Mouse (Mus musculus) embryonic facial prominence, embryonic 11.5 days (tissue): ENCODE data around the gene Pex16. TPM values are rescaled to one million over a fixed set of nuclear protein-coding genes. Genes with fewer than 3 reads are reported as not detected.

Experiments used
- ATAC-seq: fragments of 200-750 bp; cut with Nextera tagmentation; replicated peaks from 2 replicates; pipeline ENCODE4 v1.8.0; 2017; ENCODE audit warnings: low read depth; ENCODE audit not compliant: insufficient number of reproducible peaks, low FRiP score, low TSS enrichment
- DNase-seq: peaks from one replicate; pipeline ENCODE4 v3.0.0-alpha.2; 2015; ENCODE audit warnings: low spot score
- H3K27ac ChIP-seq: fragments of 300-500 bp; sonication (generic); replicated peaks from 2 replicates; pipeline ENCODE4 v1.5.1; 2014; ENCODE audit warnings: mild to moderate bottlenecking, low read depth, low read length, control low read depth
- H3K27me3 ChIP-seq: fragments of 300-500 bp; sonication (generic); 2 replicates; pipeline ENCODE4 v1.6.1; 2014; ENCODE audit warnings: mild to moderate bottlenecking, low read length, moderate library complexity, mixed read lengths; ENCODE audit not compliant: control insufficient read depth, insufficient read depth
- H3K36me3 ChIP-seq: fragments of 300-500 bp; sonication (generic); replicated peaks from 2 replicates; pipeline ENCODE4 v1.6.1; 2014; ENCODE audit warnings: low read depth, mild to moderate bottlenecking, low read length, moderate library complexity, mixed read lengths; ENCODE audit not compliant: control insufficient read depth, insufficient read depth
- H3K4me1 ChIP-seq: fragments of 300-500 bp; sonication (generic); 2 replicates; pipeline ENCODE4 v1.6.1; 2014; ENCODE audit warnings: low read length, mixed read lengths; ENCODE audit not compliant: control insufficient read depth, insufficient read depth
- H3K4me2 ChIP-seq: fragments of 300-500 bp; sonication (generic); 2 replicates; pipeline ENCODE4 v1.6.1; 2014; ENCODE audit warnings: low read depth, mild to moderate bottlenecking, control low read depth, low read length, moderate library complexity
- H3K4me3 ChIP-seq: fragments of 300-500 bp; sonication (generic); 2 replicates; pipeline ENCODE4 v1.5.1; 2014; ENCODE audit warnings: low read depth, low read length, control low read depth
- H3K9ac ChIP-seq: fragments of 300-500 bp; sonication (generic); replicated peaks from 2 replicates; pipeline ENCODE4 v1.6.1; 2014; ENCODE audit warnings: mild to moderate bottlenecking, control low read depth, low read length
- H3K9me3 ChIP-seq: fragments of 300-500 bp; sonication (generic); replicated peaks from 2 replicates; pipeline ENCODE4 v1.6.1; 2016; ENCODE audit warnings: mild to moderate bottlenecking, low read length, inconsistent platforms, mixed read lengths; ENCODE audit not compliant: control insufficient read depth
- WGBS: fragments of 180-500 bp; shearing (Covaris S2); extraction: QIAGEN DNeasy Blood & Tissue Kit; methylation state at CpG from one replicate; pipeline ENCODE4 v1.1.7; 2014; 5-methylcytosine and 5-hydroxymethylcytosine counted together
- polyA plus RNA-seq: library from polyadenylated mRNA; unstranded; fragments of >200 nt; fragmentation: Nextera tagmentation; extraction: Ambion mirVana; gene quantifications from 2 replicates; pipeline ENCODE4 v1.2.1, GENCODE M21; 2014

Pex16 gene
- polyA plus RNA-seq, 1 experiment from 2014 or later, result 11.7 TPM

DNA sequence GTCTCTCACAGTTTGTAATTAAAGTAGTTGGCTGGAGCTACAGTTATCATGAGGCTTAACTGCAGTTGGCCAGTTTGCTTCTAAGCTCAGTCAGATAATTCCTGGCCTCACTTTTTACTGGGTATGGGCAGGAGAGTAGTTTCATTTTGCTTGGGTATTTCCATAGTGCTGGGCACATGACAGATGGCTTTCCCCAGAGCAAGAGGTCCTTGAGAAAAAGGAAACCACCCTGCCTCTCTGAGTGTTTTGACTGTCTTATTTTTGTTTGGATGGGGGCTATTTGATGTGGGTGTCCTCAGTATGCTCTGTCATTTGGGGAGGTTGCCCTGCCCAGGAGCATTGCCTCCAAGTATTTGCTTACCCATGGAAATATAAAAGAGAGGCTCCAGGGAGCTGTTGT is 32.1 kb upstream of the Pex16 start:
- no peak overlapping the region for H3K27ac ChIP-seq
- no peaks in the 10 kb centered on the region for H3K4me1 ChIP-seq
- no peak overlapping the region for H3K4me3 ChIP-seq
- DNase-seq, result no peak
- ATAC-seq, result no peak
- no peaks in the 10 kb centered on the region for H3K27me3 ChIP-seq
- no peaks in the 10 kb centered on the region for H3K9me3 ChIP-seq
- no peak overlapping the region for H3K9ac ChIP-seq
- no peak overlapping the region for H3K4me2 ChIP-seq
- H3K36me3 ChIP-seq, result no peaks in the 10 kb centered on the region

GRCm38 (mm10) chr2:92347191-92347590 is 27.3 kb upstream of the Pex16 start:
- Histone ChIP-seq H3K4me3 (no peak overlapping the region), H3K36me3 (no peaks in the 10 kb centered on the region; the same call in 1 of the 2 replicates), H3K9ac (no peak overlapping the region), H3K4me1 (no peaks in the 10 kb centered on the region), H3K27me3 (no peaks in the 10 kb centered on the region), H3K9me3 (no peaks in the 10 kb centered on the region), H3K27ac (no peak overlapping the region), H3K4me2 (no peak overlapping the region)
- DNase-seq, result no peak
- ATAC-seq, result no peak
- 81% methylated on average over 2 of the region's 2 CpGs for WGBS

DNA sequence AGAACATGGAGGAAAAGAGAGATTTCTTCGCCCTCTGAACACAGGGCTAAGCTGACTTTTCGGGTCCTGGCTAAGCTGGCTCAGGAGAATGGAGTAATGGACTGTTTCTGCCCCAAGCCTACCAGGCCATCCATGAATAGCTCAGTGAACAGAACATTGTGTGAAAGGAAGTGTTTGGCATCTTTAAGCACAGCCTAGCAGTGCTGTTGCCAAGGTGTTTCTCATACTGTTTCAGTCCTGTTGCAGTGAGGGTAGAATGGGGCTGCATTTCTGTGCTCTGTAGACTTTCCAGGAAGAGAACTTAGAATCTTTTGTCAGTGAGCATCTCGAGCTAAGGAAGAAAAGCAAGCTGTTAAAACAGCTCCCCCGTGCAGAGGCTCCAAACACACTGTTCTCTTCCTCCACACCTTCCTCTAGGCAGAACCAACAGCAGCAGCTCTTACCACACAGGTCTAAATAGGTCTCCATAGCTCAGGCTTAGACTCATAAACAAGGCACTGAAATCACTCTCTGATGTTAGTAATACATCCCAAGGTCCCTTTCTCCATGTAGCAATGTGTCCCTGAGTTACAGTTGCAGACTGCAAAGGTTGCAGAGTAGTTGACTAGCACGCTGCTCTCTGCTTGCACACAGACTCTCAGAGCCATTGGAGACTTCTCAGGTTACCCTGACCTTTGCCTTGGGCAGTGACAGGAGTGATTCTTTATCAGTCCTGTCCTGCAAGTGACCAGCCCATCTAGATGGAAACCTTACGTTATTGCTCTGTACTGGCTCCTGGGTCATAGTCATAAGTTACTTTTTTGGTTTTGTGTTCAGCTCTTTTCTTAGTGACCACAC is 24.7 kb upstream of the Pex16 start:
- WGBS, result 52% methylated on average over 6 of the region's 6 CpGs
- H3K9me3 ChIP-seq, result no peaks in the 10 kb centered on the region
- H3K27ac ChIP-seq, result no peak overlapping the region
- H3K27me3 ChIP-seq, result no peaks in the 10 kb centered on the region
- no peaks in the 10 kb centered on the region for H3K4me1 ChIP-seq
- no peak overlapping the region for H3K4me3 ChIP-seq
- H3K4me2 ChIP-seq, result no peak overlapping the region
- DNase-seq (no peak), ATAC-seq (no peak)
- H3K36me3 ChIP-seq, result no peaks in the 10 kb centered on the region; the same call in 1 of the 2 replicates
- no peak overlapping the region for H3K9ac ChIP-seq

- no peaks in the 10 kb centered on the region for H3K4me1 ChIP-seq
- H3K27me3 ChIP-seq, result no peaks in the 10 kb centered on the region
- no peak overlapping the region for H3K27ac ChIP-seq
- no peak for ATAC-seq
- DNase-seq, result no peak
- no peaks in the 10 kb centered on the region; the same call in 1 of the 2 replicates for H3K36me3 ChIP-seq
- no peak overlapping the region for H3K9ac ChIP-seq
- no peak overlapping the region for H3K4me3 ChIP-seq
- 50% methylated on average over 5 of the region's 5 CpGs for WGBS
- H3K9me3 ChIP-seq, result no peaks in the 10 kb centered on the region
- no peak overlapping the region for H3K4me2 ChIP-seq
Observed at GRCm38 (mm10) chr2:92350686-92351085, 23.8 kb upstream of the Pex16 start.

DNA sequence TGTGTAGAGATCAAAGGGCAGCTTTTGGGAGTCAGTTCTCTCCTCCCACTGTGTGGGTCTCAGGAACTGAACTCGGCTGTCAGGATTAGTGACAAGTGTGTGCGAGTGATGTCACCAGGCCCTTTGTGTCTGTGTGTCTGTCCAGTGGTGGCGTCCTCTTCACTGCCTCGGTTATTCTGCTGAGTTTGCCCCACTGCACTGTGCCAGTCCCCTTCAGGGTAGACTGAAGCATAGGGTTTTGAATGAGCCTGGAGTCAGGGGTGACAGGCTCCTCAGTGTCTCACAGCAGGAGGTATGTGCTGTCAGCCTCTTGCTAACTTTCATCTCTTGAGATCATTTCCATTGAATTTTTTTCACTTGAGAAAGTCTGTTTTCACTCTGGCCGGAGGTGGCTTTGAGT is 21.1 kb upstream of the Pex16 start:
- no peaks in the 10 kb centered on the region for H3K4me1 ChIP-seq
- H3K27ac ChIP-seq, result no peak overlapping the region
- no peak overlapping the region for H3K9ac ChIP-seq
- no peak for ATAC-seq
- no peaks in the 10 kb centered on the region for H3K27me3 ChIP-seq
- no peak overlapping the region for H3K4me2 ChIP-seq
- no peak overlapping the region for H3K4me3 ChIP-seq
- DNase-seq, result no peak
- 61% methylated on average over 5 of the region's 5 CpGs for WGBS
- no peaks in the 10 kb centered on the region for H3K9me3 ChIP-seq
- no peaks in the 10 kb centered on the region; the same call in 1 of the 2 replicates for H3K36me3 ChIP-seq

- Histone ChIP-seq H3K9ac (no peak overlapping the region), H3K27me3 (no peaks in the 10 kb centered on the region), H3K4me1 (no peaks in the 10 kb centered on the region), H3K27ac (no peak overlapping the region), H3K4me2 (no peak overlapping the region), H3K36me3 (no peaks in the 10 kb centered on the region; the same call in 1 of the 2 replicates), H3K9me3 (no peaks in the 10 kb centered on the region), H3K4me3 (no peak overlapping the region)
- DNase-seq (no peak), ATAC-seq (no peak)
- 49% methylated on average over 6 of the region's 6 CpGs for WGBS
Observed at GRCm38 (mm10) chr2:92354224-92354623, 20.3 kb upstream of the Pex16 start.

- Histone ChIP-seq H3K27ac (no peak overlapping the region), H3K27me3 (no peaks in the 10 kb centered on the region), H3K4me2 (no peak overlapping the region), H3K4me3 (no peak overlapping the region), H3K9ac (no peak overlapping the region), H3K9me3 (no peaks in the 10 kb centered on the region), H3K4me1 (no peaks in the 10 kb centered on the region), H3K36me3 (no peaks in the 10 kb centered on the region; the same call in 1 of the 2 replicates)
- DNase-seq (no peak), ATAC-seq (no peak)
- WGBS, result 89% methylated on average over 2 of the region's 2 CpGs
Observed at GRCm38 (mm10) chr2:92359301-92359700, 15.2 kb upstream of the Pex16 start.

DNA sequence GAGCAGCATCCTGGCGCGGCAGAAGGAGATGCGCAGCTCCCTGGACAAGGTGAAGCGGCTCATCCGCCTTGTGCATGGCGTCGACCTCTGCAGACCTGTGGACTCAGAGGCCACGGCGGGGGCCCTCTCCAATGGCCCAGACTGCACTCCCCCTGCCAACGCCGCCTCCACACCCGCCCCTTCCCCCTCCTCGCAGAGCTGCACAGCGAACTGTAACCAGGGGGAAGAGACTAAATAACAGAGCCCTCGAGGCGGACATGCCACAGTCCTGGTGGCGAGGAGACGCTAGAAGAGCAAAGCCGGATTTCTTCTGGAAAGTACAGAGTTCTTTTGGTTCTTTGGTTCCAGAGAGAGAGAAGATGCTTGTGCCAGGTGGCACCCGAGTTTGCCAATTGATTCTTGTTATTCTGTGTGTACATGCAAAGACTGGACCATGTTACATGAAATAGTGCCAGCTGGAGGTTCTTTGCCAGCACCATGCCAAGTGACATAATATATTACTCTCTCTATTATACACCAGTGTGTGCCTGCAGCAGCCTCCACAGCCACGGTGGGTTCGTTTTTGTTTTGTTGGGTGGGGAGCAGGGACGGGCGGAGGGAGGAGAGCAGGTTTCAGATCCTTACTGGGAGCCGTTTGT is 14.2 kb upstream of the Pex16 start:
- no peak for DNase-seq
- Histone ChIP-seq H3K36me3 (no peaks in the 10 kb centered on the region; the same call in 1 of the 2 replicates), H3K27me3 (no peaks in the 10 kb centered on the region), H3K4me1 (no peaks in the 10 kb centered on the region), H3K4me3 (no peak overlapping the region), H3K4me2 (no peak overlapping the region), H3K9me3 (no peaks in the 10 kb centered on the region), H3K27ac (no peak overlapping the region), H3K9ac (no peak overlapping the region)
- ATAC-seq, result no peak
- 75% methylated on average over 25 of the region's 25 CpGs for WGBS
